Mouse (Mus musculus) spleen, adult 2 months (tissue): Measurements from ENCODE around the gene Sned1. TPM values are rescaled to one million over a fixed set of nuclear protein-coding genes. Genes with fewer than 3 reads are reported as not detected.
"Not testable (repeated sequence)": the region's sequence is repeated elsewhere in the genome, so short reads cannot be mapped to it uniquely, and the experiment has no call there.

Experiments
- DNase-seq, 2 experiments: peaks; one replicate each; pipeline versions ENCODE4 v3.0.0 to v3.0.0-alpha.2; 2012 to 2021; ENCODE audit warnings: low spot score in 2 of 2, low read depth in 1 of 2
- H3K27ac ChIP-seq: fragments of 200-500 bp; 2 replicates; pipeline ENCODE4 v1.5.1; 2012; ENCODE audit warnings: low read length, inconsistent platforms; ENCODE audit not compliant: insufficient read depth
- H3K27me3 ChIP-seq: fragments of 200-500 bp; 2 replicates; pipeline ENCODE4 v1.6.1; 2012; ENCODE audit warnings: mild to moderate bottlenecking, moderate library complexity, low read length, inconsistent platforms; ENCODE audit not compliant: control insufficient read depth, insufficient read depth
- H3K36me3 ChIP-seq: fragments of 200-500 bp; 2 replicates; pipeline ENCODE4 v1.6.1; 2012; ENCODE audit warnings: mild to moderate bottlenecking, low read length, inconsistent platforms; ENCODE audit not compliant: control insufficient read depth, insufficient read depth
- H3K4me1 ChIP-seq: fragments of 200-500 bp; 2 replicates; pipeline ENCODE4 v1.6.1; 2011; ENCODE audit warnings: inconsistent platforms; ENCODE audit not compliant: control insufficient read depth, insufficient read depth, insufficient read length
- H3K4me3 ChIP-seq: fragments of 200-500 bp; 2 replicates; pipeline ENCODE4 v1.5.1; 2011; ENCODE audit warnings: mild to moderate bottlenecking, inconsistent platforms; ENCODE audit not compliant: insufficient read depth, insufficient read length; ENCODE audit errors: extremely low read depth
- CTCF ChIP-seq: fragments of 200-500 bp; IDR thresholded peaks from 2 replicates; pipeline ENCODE4 v1.5.1; 2011; ENCODE audit warnings: mild to moderate bottlenecking, inconsistent platforms; ENCODE audit not compliant: insufficient read depth, insufficient read length, insufficient replicate concordance; ENCODE audit errors: extremely low read depth
- POLR2A ChIP-seq: fragments of 200-500 bp; IDR thresholded peaks from 2 replicates; pipeline ENCODE4 v1.6.1; 2011; ENCODE audit warnings: low read depth, low read length, inconsistent platforms
- WGBS: fragments of 180-500 bp; shearing (Covaris S2); methylation state at CpG from one replicate; pipeline ENCODE4 v1.1.7; 2018; 5-methylcytosine and 5-hydroxymethylcytosine counted together
- polyA plus RNA-seq: library from polyadenylated mRNA; depleted of rRNA; stranded (reverse); fragments of >200 nt; gene quantifications from 2 replicates; pipeline ENCODE4 v1.2.3, GENCODE M21; 2012; rRNA removed

Sned1 gene
- polyA plus RNA-seq = 12.5 and 12.8 TPM in 2 replicates

DNA sequence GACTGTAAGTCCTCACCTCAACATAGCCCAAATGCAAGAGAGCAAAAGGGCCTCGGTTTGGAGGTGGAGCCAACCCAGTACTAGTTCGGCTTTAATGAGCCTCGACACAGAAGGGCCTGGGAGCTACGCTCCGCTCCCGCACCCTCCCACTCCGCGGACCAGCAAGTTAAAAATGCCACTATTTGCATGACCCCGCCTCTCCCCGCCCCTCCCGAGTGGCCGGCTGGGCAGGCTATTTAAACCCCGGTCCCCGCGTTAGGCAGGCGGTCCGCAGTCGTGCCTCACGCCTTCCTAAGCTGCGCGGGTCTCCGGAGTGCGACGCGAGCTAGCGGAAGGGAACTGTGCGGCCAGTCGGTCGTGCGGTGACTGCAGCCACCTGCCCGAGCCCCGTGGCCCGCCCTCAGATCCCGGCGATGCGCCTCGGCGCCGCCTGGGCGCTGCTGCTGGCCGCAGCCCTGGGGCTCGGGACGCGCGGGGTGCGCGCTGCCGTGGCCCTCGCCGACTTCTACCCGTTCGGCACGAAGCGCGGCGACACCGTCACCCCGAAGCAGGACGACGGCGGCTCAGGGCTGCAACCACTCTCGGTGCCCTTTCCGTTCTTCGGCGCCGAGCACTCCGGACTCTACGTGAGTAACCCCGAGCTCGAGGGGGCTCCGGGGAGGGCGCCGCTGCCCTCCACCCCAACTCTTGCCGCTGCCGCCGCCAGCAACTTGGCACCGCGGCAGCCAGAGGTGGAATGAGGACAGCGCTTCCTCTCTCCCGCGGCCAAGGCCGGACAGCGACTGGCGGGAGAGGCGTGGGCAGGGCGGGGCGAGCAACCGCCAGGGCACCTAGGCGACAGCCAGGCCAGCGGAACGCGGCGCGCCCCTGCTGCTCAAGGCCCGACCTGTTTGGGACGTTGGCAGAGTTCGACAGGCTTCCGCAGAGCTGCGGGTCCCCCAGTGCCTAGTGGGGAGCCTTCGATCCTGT is at the start of gene Sned1:
Gene Sned1, plus strand, starts transcription at position 266 of the 969 bp plus-strand sequence.
- 2% methylated on average over 100 of the region's 100 CpGs for WGBS
- H3K36me3 ChIP-seq = no peaks in the 10 kb centered on the region
- peak within 1 kb of the TSS; percentile 39 for H3K27ac ChIP-seq
- peak in 1 of 2 experiments; percentile 52 for DNase-seq
- no peaks in the 10 kb centered on the region; the same call in 1 of the 2 replicates for H3K4me1 ChIP-seq
- no peak for TF ChIP-seq CTCF
- TF ChIP-seq POLR2A = peak; percentile 56
- H3K4me3 ChIP-seq = peak within 1 kb of the TSS; percentile 44
- H3K27me3 ChIP-seq = 0 out of 2 replicates have a peak, but pooled peaks cover 2% of the 10 kb centered on the region

GRCm38 (mm10) chr1:93190726-93191305 is 44.8 kb upstream of the Sned1 start:
- no peak for TF ChIP-seq CTCF
- TF ChIP-seq POLR2A = no peak
- DNase-seq = no peak
- Histone ChIP-seq H3K4me3 (no peak overlapping the region), H3K27ac (no peak overlapping the region), H3K27me3 (no peaks in the 10 kb centered on the region), H3K4me1 (no peaks in the 10 kb centered on the region), H3K36me3 (no peaks in the 10 kb centered on the region)
- 16% methylated on average over 16 of the region's 17 CpGs for WGBS

DNA sequence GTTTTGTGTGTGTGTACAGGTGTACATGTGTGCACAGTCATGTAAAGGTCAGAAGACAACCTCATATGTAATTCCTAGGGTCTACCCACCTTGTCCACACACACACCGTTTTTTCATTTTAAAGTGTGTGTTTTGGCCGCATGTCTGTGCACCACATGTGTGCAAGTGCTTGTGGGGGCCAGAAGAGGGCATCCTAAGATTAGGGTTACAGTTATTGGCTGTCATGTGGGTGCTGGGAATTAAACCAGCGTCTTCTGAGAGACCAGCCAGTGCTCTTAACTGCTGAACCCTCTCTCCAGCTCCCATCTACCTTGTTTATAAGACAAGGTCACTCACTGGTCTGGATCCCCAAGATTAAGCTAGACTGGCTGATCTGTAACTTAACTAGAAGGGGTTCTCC is 40.7 kb upstream of the Sned1 start:
- 81% methylated on average over 3 of the region's 3 CpGs for WGBS
- Histone ChIP-seq H3K4me1 (no peaks in the 10 kb centered on the region), H3K36me3 (no peaks in the 10 kb centered on the region), H3K27ac (no peak overlapping the region), H3K4me3 (no peak overlapping the region), H3K27me3 (no peaks in the 10 kb centered on the region)
- TF ChIP-seq POLR2A (no peak), CTCF (no peak)
- DNase-seq = no peak

DNA sequence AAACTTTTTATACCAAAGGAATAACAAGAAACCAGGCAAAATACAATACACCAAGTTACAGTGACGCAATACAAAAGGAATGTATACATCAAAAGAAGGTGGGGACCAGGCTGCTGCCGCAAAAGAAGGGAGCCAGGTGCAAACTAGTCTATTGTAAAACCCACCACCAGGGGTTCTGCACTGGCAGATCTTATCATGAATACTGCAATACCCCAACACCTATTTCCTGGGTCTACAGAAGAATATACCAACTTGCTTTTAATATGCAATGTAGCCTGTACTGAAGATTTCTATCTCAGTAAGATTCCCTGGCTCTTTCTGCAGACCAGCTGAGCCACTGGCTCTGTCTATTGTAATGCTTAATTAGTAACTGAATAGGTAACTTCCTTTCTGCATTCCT is 38.2 kb upstream of the Sned1 start:
- DNase-seq, H3K27ac ChIP-seq, H3K27me3 ChIP-seq, H3K36me3 ChIP-seq, H3K4me1 ChIP-seq, H3K4me3 ChIP-seq: not testable (repeated sequence)
- 78% methylated on average over 2 of the region's 2 CpGs for WGBS

DNA sequence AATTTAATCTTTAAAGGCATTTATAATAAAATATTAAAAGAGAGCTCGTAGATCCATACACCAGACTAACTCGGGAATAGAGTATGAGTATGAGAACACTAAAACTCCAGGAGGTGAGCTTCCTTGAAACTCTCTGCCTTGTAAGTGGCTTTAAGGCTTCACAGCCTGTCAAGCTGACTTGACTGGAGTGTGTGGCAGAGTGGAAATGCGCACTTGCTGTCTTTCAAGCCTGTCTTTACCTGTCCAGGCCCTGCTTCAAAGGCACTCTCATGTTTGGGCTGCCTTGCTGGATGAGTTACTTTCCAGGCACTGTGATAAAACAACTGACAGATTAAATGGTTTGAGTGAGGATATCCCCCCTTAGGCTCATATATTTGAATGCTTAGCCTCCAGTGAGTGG is 37.7 kb upstream of the Sned1 start:
- no peak for TF ChIP-seq POLR2A
- TF ChIP-seq CTCF = no peak
- no peak for DNase-seq
- Histone ChIP-seq H3K27me3 (no peaks in the 10 kb centered on the region), H3K4me3 (no peak overlapping the region), H3K4me1 (no peaks in the 10 kb centered on the region), H3K36me3 (no peaks in the 10 kb centered on the region), H3K27ac (no peak overlapping the region)
- 82% methylated on average over 3 of the region's 3 CpGs for WGBS

GRCm38 (mm10) chr1:93206277-93206970 is 29.2 kb upstream of the Sned1 start:
- Histone ChIP-seq H3K4me1 (no peaks in the 10 kb centered on the region), H3K27ac (no peak overlapping the region), H3K36me3 (no peaks in the 10 kb centered on the region), H3K4me3 (no peak overlapping the region), H3K27me3 (no peaks in the 10 kb centered on the region)
- DNase-seq = no peak
- TF ChIP-seq POLR2A (no peak), CTCF (no peak)
- WGBS = 77% methylated on average over 12 of the region's 12 CpGs
